Mouse (Mus musculus) CH12.LX (cell line): ENCODE measurements around the gene Bend4.

Source experiments
- CHD2 ChIP-seq: IDR thresholded peaks from 2 replicates; pipeline ENCODE4 v1.6.1; 2011; ENCODE audit warnings: low read length, improper control_type of control experiment
- CTCF ChIP-seq, 2 experiments: IDR thresholded peaks in 1 of 2; conservative IDR thresholded peaks in 1 of 2; 2 replicates each; pipeline ENCODE4 v1.5.1; 2011 to 2012; ENCODE audit warnings: low read depth in 2 of 2, low read length in 2 of 2, improper control_type of control experiment in 1 of 2, inconsistent platforms in 1 of 2, mild to moderate bottlenecking in 1 of 2, moderate library complexity in 1 of 2
- GABPA ChIP-seq: IDR thresholded peaks from 2 replicates; pipeline ENCODE4 v1.6.1; 2012; ENCODE audit warnings: low read depth, low read length, improper control_type of control experiment, inconsistent platforms; ENCODE audit not compliant: insufficient replicate concordance
- JUND ChIP-seq: conservative IDR thresholded peaks from 2 replicates; pipeline ENCODE4 v1.6.1; 2011; ENCODE audit warnings: low read depth, low read length, improper control_type of control experiment
- MXI1 ChIP-seq: IDR thresholded peaks from 2 replicates; pipeline ENCODE4 v1.6.1; 2011; ENCODE audit warnings: mild to moderate bottlenecking, low read depth, low read length, improper control_type of control experiment
- POLR2A ChIP-seq: IDR thresholded peaks from 2 replicates; pipeline ENCODE4 v1.6.1; 2011; ENCODE audit warnings: low read depth, mild to moderate bottlenecking, improper control_type of control experiment, low read length
- ZC3H11A ChIP-seq: IDR thresholded peaks from 2 replicates; pipeline ENCODE4 v1.6.1; 2012; ENCODE audit warnings: low read depth, mild to moderate bottlenecking, inconsistent platforms, low read length, improper control_type of control experiment

DNA sequence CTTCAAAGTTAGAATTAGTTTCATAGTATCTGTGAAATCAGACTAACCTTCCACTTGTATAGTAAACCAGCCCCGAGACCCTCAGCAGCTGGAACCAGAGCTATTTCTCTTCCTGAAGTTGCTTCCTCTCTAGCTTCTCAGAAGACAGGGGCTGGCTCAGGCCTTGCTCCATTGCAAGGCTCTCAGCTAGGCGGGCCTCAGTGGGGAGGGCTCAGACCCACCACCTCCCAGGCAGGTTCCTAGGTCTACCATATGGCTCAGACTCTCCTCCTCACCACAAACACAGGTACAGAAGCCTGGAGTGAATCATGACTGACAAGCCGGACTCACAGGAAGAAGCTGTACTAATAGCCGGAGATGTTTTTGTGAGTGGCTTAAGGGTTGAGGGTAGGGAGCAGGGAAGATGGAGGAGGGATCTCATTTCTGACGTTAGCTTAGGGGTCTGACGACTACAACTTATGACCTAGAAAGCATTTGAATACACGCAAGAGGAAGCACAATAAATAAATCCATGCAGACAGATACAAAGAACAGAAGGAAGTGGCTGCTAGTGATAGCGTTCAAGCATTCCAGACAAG lies 51.0 kb downstream of the Bend4 start:
- TF ChIP-seq CTCF (conservative IDR thresholded peaks at IDR 0.05 in 1 of 2, IDR thresholded peaks at IDR 0.05 in 1 of 2; ENCODE audit: low read depth in 2 of 2, low read length in 2 of 2) = no peak
- no peak for TF ChIP-seq MXI1
- no peak for TF ChIP-seq POLR2A
- TF ChIP-seq JUND = no peak
- TF ChIP-seq CHD2 = no peak
- no peak for TF ChIP-seq GABPA
- TF ChIP-seq ZC3H11A = no peak
